Mouse (Mus musculus) CH12.LX (cell line): ENCODE results near the gene Cntn1. TPM values are rescaled to one million over a fixed set of nuclear protein-coding genes. Genes with fewer than 3 reads are reported as not detected.

ENCODE experiments used
- DNase-seq: peaks from one replicate; pipeline ENCODE4 v3.0.0-alpha.2; 2013; ENCODE audit errors: extremely low read depth
- H3K27ac ChIP-seq: 2 replicates; pipeline ENCODE4 v1.5.1; 2012; ENCODE audit warnings: low read depth, mild to moderate bottlenecking, control low read depth, moderate library complexity; ENCODE audit not compliant: insufficient read depth
- H3K27me3 ChIP-seq: replicated peaks from 2 replicates; pipeline ENCODE3; 2012; ENCODE audit warnings: inconsistent platforms
- H3K36me3 ChIP-seq, 2 experiments: replicated peaks in 1 of 2; 2 replicates each; pipeline versions ENCODE3 to v1.6.1; 2012; ENCODE audit warnings: inconsistent platforms in 1 of 2, low read length in 1 of 2, mild to moderate bottlenecking in 1 of 2, mixed read lengths in 1 of 2, moderate library complexity in 1 of 2; ENCODE audit not compliant: control insufficient read depth in 1 of 2, insufficient read depth in 1 of 2
- H3K4me1 ChIP-seq, 2 experiments: 2 replicates each; pipeline ENCODE4 v1.6.1; 2012; ENCODE audit warnings: inconsistent platforms in 1 of 2, moderate library complexity in 1 of 2; ENCODE audit not compliant: insufficient read depth in 2 of 2, control insufficient read depth in 1 of 2
- H3K4me2 ChIP-seq: 2 replicates; pipeline ENCODE4 v1.6.1; 2012; ENCODE audit warnings: low read depth, mild to moderate bottlenecking, control low read depth; ENCODE audit not compliant: poor library complexity, insufficient read depth, severe bottlenecking
- H3K4me3 ChIP-seq, 3 experiments: fragments of 150-350 bp in 1 of 3; sonication (generic) in 1 of 3; replicated peaks in 1 of 3; 2 replicates each; pipeline versions ENCODE3 to v1.5.1; 2011 to 2012; ENCODE audit warnings: low read depth in 2 of 3, low read length in 2 of 3, mild to moderate bottlenecking in 2 of 3, moderate library complexity in 2 of 3, control low read depth in 1 of 3, improper control_type of control experiment in 1 of 3, inconsistent platforms in 1 of 3, mixed read lengths in 1 of 3; ENCODE audit not compliant: poor library complexity in 1 of 3
- H3K79me2 ChIP-seq: replicated peaks from 2 replicates; pipeline ENCODE4 v1.6.1; 2012; ENCODE audit warnings: mild to moderate bottlenecking, moderate library complexity; ENCODE audit not compliant: control insufficient read depth, poor library complexity, insufficient read depth, severe bottlenecking; ENCODE audit errors: extremely low read depth
- H3K9ac ChIP-seq: 2 replicates; pipeline ENCODE4 v1.6.1; 2012; ENCODE audit warnings: low read depth, mild to moderate bottlenecking, control low read depth, moderate library complexity; ENCODE audit not compliant: insufficient read depth
- H3K9me3 ChIP-seq: replicated peaks from 2 replicates; pipeline ENCODE3; 2012; ENCODE audit warnings: low read length, inconsistent platforms, mixed read lengths
- BHLHE40 ChIP-seq: IDR thresholded peaks from 2 replicates; pipeline ENCODE4 v1.6.1; 2011; ENCODE audit warnings: mild to moderate bottlenecking, low read depth, low read length, improper control_type of control experiment
- CHD1 ChIP-seq: IDR thresholded peaks from 2 replicates; pipeline ENCODE4 v1.6.1; 2012; ENCODE audit warnings: low read depth, low read length, improper control_type of control experiment, inconsistent platforms
- CTCF ChIP-seq, 2 experiments: IDR thresholded peaks in 1 of 2; conservative IDR thresholded peaks in 1 of 2; 2 replicates each; pipeline ENCODE4 v1.5.1; 2011 to 2012; ENCODE audit warnings: low read depth in 2 of 2, low read length in 2 of 2, improper control_type of control experiment in 1 of 2, inconsistent platforms in 1 of 2, mild to moderate bottlenecking in 1 of 2, moderate library complexity in 1 of 2
- ELF1 ChIP-seq: IDR thresholded peaks from 2 replicates; pipeline ENCODE4 v1.6.1; 2014; ENCODE audit warnings: low read depth, mild to moderate bottlenecking, inconsistent platforms, low read length, improper control_type of control experiment
- EP300 ChIP-seq: IDR thresholded peaks from 2 replicates; pipeline ENCODE4 v1.6.1; 2011; ENCODE audit warnings: low read length, improper control_type of control experiment
- GABPA ChIP-seq: IDR thresholded peaks from 2 replicates; pipeline ENCODE4 v1.6.1; 2012; ENCODE audit warnings: low read depth, low read length, improper control_type of control experiment, inconsistent platforms; ENCODE audit not compliant: insufficient replicate concordance
- HCFC1 ChIP-seq: IDR thresholded peaks from 2 replicates; pipeline ENCODE4 v1.6.1; 2012; ENCODE audit warnings: low read depth, mild to moderate bottlenecking, inconsistent platforms, low read length, improper control_type of control experiment
- KAT2A ChIP-seq: IDR thresholded peaks from 2 replicates; pipeline ENCODE4 v1.6.1; 2012; ENCODE audit warnings: low read length, improper control_type of control experiment, inconsistent platforms; ENCODE audit not compliant: insufficient replicate concordance
- MAX ChIP-seq: IDR thresholded peaks from 2 replicates; pipeline ENCODE4 v1.6.1; 2011; ENCODE audit warnings: low read length, improper control_type of control experiment
- MEF2A ChIP-seq: IDR thresholded peaks from 2 replicates; pipeline ENCODE4 v1.6.1; 2014; ENCODE audit warnings: low read depth, mild to moderate bottlenecking, inconsistent platforms, low read length, improper control_type of control experiment, borderline replicate concordance
- MYC ChIP-seq: IDR thresholded peaks from 2 replicates; pipeline ENCODE4 v1.6.1; 2011; ENCODE audit warnings: low read depth, mild to moderate bottlenecking, improper control_type of control experiment, low read length
- PAX5 ChIP-seq: IDR thresholded peaks from 2 replicates; pipeline ENCODE4 v1.6.1; 2012; ENCODE audit warnings: low read length, inconsistent platforms, mixed read lengths
- POLR2A ChIP-seq: IDR thresholded peaks from 2 replicates; pipeline ENCODE4 v1.6.1; 2011; ENCODE audit warnings: low read depth, mild to moderate bottlenecking, improper control_type of control experiment, low read length
- SMC3 ChIP-seq: IDR thresholded peaks from 2 replicates; pipeline ENCODE4 v1.6.1; 2011; ENCODE audit warnings: low read depth, low read length, improper control_type of control experiment
- USF1 ChIP-seq: IDR thresholded peaks from 2 replicates; pipeline ENCODE4 v1.6.1; 2014; ENCODE audit warnings: low read depth, mild to moderate bottlenecking, inconsistent platforms, low read length, improper control_type of control experiment
- ZC3H11A ChIP-seq: IDR thresholded peaks from 2 replicates; pipeline ENCODE4 v1.6.1; 2012; ENCODE audit warnings: low read depth, mild to moderate bottlenecking, inconsistent platforms, low read length, improper control_type of control experiment
- ZMIZ1 ChIP-seq: IDR thresholded peaks from 2 replicates; pipeline ENCODE4 v1.6.1; 2012; ENCODE audit warnings: low read depth, mild to moderate bottlenecking, inconsistent platforms, low read length, improper control_type of control experiment
- dilution Hi-C: fragments of 300-500 bp; cut with MboI; formaldehyde crosslinking; loops from 2 replicates; pipeline ENCODE4 v1.14.3; 2020; ENCODE audit warnings: low sequenced_read_pairs; ENCODE audit not compliant: extremely low pct_unique_long_range_greater_than_20kb, extremely low pct_ligation_motif_present
- in situ Hi-C: fragments of 300-500 bp; cut with MboI; formaldehyde crosslinking; loops from 3 replicates; pipeline ENCODE4 v1.14.3; 2019; ENCODE audit warnings: low sequenced_read_pairs, low pct_ligation_motif_present, low pct_unique_long_range_greater_than_20kb, mixed read lengths
- polyA plus RNA-seq: library from polyadenylated mRNA; unstranded; fragments of >175 nt; gene quantifications from 2 replicates; pipeline ENCODE4 v1.2.1, GENCODE M21; 2012; ENCODE audit warnings: low read depth; ENCODE audit not compliant: insufficient read length
- total RNA-seq, 2 experiments: library from RNA; depleted of rRNA; stranded (reverse); fragments of 300-350 nt in 1 of 2; fragments of >200 nt in 1 of 2; gene quantifications; 2 replicates each; pipeline ENCODE4 v1.2.3; 2012 to 2014

The Cntn1 gene
- total and polyA plus RNA-seq, 3 experiments: 0.04 TPM; not detected in 2

DNA sequence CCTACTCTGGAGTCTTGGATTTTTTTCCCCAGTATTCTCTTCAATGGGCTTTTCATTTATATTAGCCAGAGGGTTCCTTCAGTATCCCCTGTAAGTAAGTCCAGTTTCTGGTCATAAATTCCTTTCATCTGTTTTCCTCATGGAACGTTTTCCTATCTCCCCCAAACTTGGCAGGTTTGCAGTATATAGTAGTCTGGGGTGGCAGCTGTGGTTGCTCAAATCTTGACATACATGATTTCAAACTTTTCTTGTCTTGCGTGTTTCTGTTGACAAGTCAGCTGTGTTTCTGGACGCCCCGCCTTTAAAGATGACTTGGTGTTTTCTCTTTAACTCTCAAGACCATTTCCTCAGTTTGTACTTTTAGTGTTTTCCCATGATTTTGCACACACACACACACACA lies 155.7 kb downstream of the Cntn1 start:
- no peak for TF ChIP-seq GABPA
- TF ChIP-seq MAX: no peak
- no peak for TF ChIP-seq ZMIZ1
- TF ChIP-seq KAT2A: no peak
- TF ChIP-seq PAX5: no peak
- no peak for TF ChIP-seq CHD1
- TF ChIP-seq BHLHE40: no peak
- no peak for TF ChIP-seq SMC3
- TF ChIP-seq MEF2A: no peak
- no peak for TF ChIP-seq ELF1
- TF ChIP-seq, all 38 proteins: peak for 0
- no peak overlapping the region for H3K4me3 ChIP-seq
- in situ Hi-C loops (no loop called here), dilution Hi-C loops (no loop called here)
- no peak overlapping the region for H3K27ac ChIP-seq
- H3K27me3 ChIP-seq: no peaks in the 10 kb centered on the region
- H3K4me1 ChIP-seq: no peaks in the 10 kb centered on the region
- H3K79me2 ChIP-seq: no peaks in the 10 kb centered on the region
- DNase-seq: no peak
- peaks cover 54% of the 10 kb centered on the region for H3K9me3 ChIP-seq
- H3K36me3 ChIP-seq: no peaks in the 10 kb centered on the region
- H3K9ac ChIP-seq: no peak overlapping the region
- H3K4me2 ChIP-seq: no peak overlapping the region

DNA sequence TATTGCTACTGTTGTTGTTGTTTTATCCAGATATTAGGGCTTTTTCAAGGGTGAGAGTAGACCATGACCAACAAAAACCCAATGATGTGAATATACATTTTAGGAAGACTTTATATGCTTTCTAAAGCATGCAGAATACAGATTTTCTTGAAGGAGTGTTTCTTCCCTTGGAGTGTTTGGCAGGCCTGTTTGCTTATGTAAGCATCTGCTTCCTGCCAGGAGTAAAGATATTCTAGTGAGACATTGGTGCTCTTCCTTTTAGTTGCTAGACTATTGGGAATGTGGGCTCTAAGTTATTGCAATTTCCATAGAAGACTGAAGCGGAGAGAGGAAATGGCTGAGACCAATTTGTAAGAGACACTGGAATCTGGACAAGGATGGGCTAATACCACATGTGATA lies 158.8 kb downstream of the Cntn1 start:
- H3K9ac ChIP-seq: no peak overlapping the region
- H3K4me1 ChIP-seq: no peaks in the 10 kb centered on the region
- H3K9me3 ChIP-seq: peaks cover 58% of the 10 kb centered on the region
- no peaks in the 10 kb centered on the region for H3K36me3 ChIP-seq
- in situ Hi-C loops: no loop called here
- dilution Hi-C loops: no loop called here
- H3K27me3 ChIP-seq: no peaks in the 10 kb centered on the region
- no peak for DNase-seq
- H3K4me3 ChIP-seq: no peak overlapping the region
- no peak for TF ChIP-seq ZC3H11A
- TF ChIP-seq MYC: no peak
- no peak for TF ChIP-seq HCFC1
- TF ChIP-seq POLR2A: no peak
- TF ChIP-seq EP300: no peak
- TF ChIP-seq CHD1: no peak
- TF ChIP-seq CTCF (conservative IDR thresholded peaks at IDR 0.05 in 1 of 2, IDR thresholded peaks at IDR 0.05 in 1 of 2; ENCODE audit: low read depth in 2 of 2, low read length in 2 of 2): no peak
- no peak for TF ChIP-seq USF1
- no peaks in the 10 kb centered on the region for H3K79me2 ChIP-seq
- no peak overlapping the region for H3K4me2 ChIP-seq
- H3K27ac ChIP-seq: no peak overlapping the region
